Mouse (Mus musculus) ovary, adult 18-20 months (tissue): ENCODE measurements at regions not wholly inside any gene's neighbourhood (a gene's known extent, or its start where the extent isn't known, plus 50 kb on each side); places are given as distances from the start of the nearest gene placed in this dataset.
"Not testable (repeated sequence)": the region's sequence is repeated elsewhere in the genome, so short reads cannot be mapped to it uniquely, and the experiment has no call there.

Source experiments
- DNase-seq: peaks from one replicate; pipeline ENCODE4 v3.0.0; 2022; ENCODE audit warnings: low spot score, mixed read lengths

GRCm38 (mm10) chr17:7537618-7538266 lies 152.5 kb upstream of the Unc93a2 start:
- no peak for DNase-seq

- DNase-seq: no peak
These were observed 151.9 kb upstream of the Unc93a2 start for GRCm38 (mm10) chr17:7537210-7537609.

GRCm38 (mm10) chr17:7534386-7535059 lies 149.3 kb upstream of the Unc93a2 start:
- DNase-seq: no peak

GRCm38 (mm10) chr17:7533552-7533951 lies 148.3 kb upstream of the Unc93a2 start:
- DNase-seq: no peak

- DNase-seq: no peak
These were observed 147.4 kb upstream of the Unc93a2 start for GRCm38 (mm10) chr17:7532618-7533017.

GRCm38 (mm10) chr17:7529304-7529703 lies 144.0 kb upstream of the Unc93a2 start:
- DNase-seq: no peak

GRCm38 (mm10) chr17:7527681-7528080 lies 142.4 kb upstream of the Unc93a2 start:
- DNase-seq: no peak

- DNase-seq: not testable (repeated sequence)
These were observed 139.2 kb upstream of the Unc93a2 start for GRCm38 (mm10) chr17:7524497-7524896.

- no peak for DNase-seq
These were observed 135.9 kb upstream of the Unc93a2 start for GRCm38 (mm10) chr17:7521127-7521526.
